ENCODE assay signal across 8 mouse cellular contexts in the genomic region with DNA sequence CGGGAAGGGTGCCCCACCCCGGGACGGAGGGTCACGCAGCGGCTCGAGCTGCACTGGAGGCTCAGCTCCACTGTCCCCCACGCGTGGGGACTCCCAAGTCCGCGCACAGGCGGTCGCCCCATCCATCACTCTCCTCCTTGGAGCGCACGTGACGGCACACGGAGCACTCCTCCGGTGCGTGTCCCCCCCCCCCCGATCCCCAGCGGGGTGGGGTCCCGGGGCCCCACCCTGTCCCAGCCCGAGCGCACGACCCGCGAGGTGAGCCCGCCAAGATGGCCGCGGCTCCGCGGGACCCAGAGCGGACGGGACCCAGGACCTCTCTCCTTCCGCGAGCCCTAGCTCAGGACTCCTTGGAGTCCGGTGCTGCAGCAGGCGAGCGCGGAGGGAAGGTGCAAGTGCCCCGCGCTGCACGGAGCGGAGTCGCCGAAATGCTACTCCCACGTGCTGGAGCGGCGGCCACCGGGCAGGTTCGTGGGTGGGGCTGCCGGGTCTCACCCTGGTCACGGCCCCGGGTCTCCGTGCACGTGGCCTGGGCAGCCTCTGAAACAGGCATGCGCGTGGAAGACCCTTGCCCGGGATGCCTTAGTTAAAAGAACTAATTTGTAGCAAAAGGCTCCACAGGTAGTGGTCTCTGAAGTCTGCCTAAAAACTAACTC. TPM values are rescaled to one million over a fixed set of nuclear protein-coding genes. Genes with fewer than 3 reads are reported as not detected.
DNase-seq lines count a peak whose midpoint lies in the region; ATAC-seq and TF ChIP-seq lines count a peak whose summit lies in the region.

No protein-coding gene starts in this region.

- peak overlapping the region; percentile 95 for H3K9ac ChIP-seq in ES-Bruce4 (ENCODE audit: low read depth, poor library complexity, severe bottlenecking)
- H3K9ac ChIP-seq in embryonic facial prominence, embryonic 15.5 days, result peak overlapping the region; percentile 69
- peak overlapping the region; percentile 93 for H3K9ac ChIP-seq in heart, postnatal 0 days (replicated peaks; ENCODE audit: low read depth, low read length)

- peak; percentile 60 for DNase-seq in adrenal gland, postnatal 25 days
- DNase-seq in heart, postnatal 0 days (ENCODE audit: low spot score), result no peak
- DNase-seq in kidney, postnatal 36 days, result peak; percentile 44 to 74
- peak; percentile 64 for DNase-seq in mesoderm, embryonic 11.5 days (ENCODE audit: low read depth, low spot score)
- DNase-seq in spleen, postnatal 10 days (ENCODE audit: low spot score in 2 of 2), result peak; percentile 69 to 71
- DNase-seq in layer of hippocampus, adult 18-20 months (ENCODE audit: low spot score in 2 of 2), result no peak

- no peak for TF ChIP-seq EP300 in ES-Bruce4 (IDR thresholded peaks at IDR 0.05; ENCODE audit: insufficient read depth, low read depth, low read length)
- 0 out of 2 replicates have a peak, but pooled peaks have one; percentile 12 for TF ChIP-seq EP300 in heart, postnatal 0 days (IDR thresholded peaks at IDR 0.05; ENCODE audit: low read depth)

- WGBS in embryonic facial prominence, embryonic 15.5 days, result under 1% methylated on average over 53 of the region's 58 CpGs
- WGBS in heart, postnatal 0 days, result under 1% methylated on average over 45 of the region's 58 CpGs

- H3K4me3 ChIP-seq in ES-Bruce4 (ENCODE audit: low read depth, low read length), result peak overlapping the region; percentile 98
- peak overlapping the region; percentile 80 for H3K4me3 ChIP-seq in embryonic facial prominence, embryonic 15.5 days (replicated peaks)
- H3K4me3 ChIP-seq in heart, postnatal 0 days (ENCODE audit: low read depth, low read length), result peak overlapping the region; percentile 87

- no peaks in the 10 kb centered on the region for H3K36me3 ChIP-seq in ES-Bruce4 (ENCODE audit: control insufficient read depth, insufficient read depth, low read length, poor library complexity, severe bottlenecking)
- H3K36me3 ChIP-seq in embryonic facial prominence, embryonic 15.5 days, result no peaks in the 10 kb centered on the region
- H3K36me3 ChIP-seq in heart, postnatal 0 days (replicated peaks; ENCODE audit: control insufficient read depth, insufficient read depth, low read length), result no peaks in the 10 kb centered on the region

- no peaks in the 10 kb centered on the region for H3K9me3 ChIP-seq in ES-Bruce4 (replicated peaks; ENCODE audit: control insufficient read depth, insufficient read depth, low read length, poor library complexity, severe bottlenecking)
- no peaks in the 10 kb centered on the region for H3K9me3 ChIP-seq in embryonic facial prominence, embryonic 15.5 days (replicated peaks)
- H3K9me3 ChIP-seq in heart, postnatal 0 days (replicated peaks; ENCODE audit: control insufficient read depth, low read length), result no peaks in the 10 kb centered on the region

- peak; percentile 67 for ATAC-seq in embryonic facial prominence, embryonic 15.5 days (ENCODE audit: insufficient number of reproducible peaks, low FRiP score, low TSS enrichment, low read depth)
- peak; percentile 66 for ATAC-seq in heart, postnatal 0 days (ENCODE audit: insufficient read depth, low read depth)

- peaks cover 2% of the 10 kb centered on the region for H3K4me1 ChIP-seq in ES-Bruce4 (ENCODE audit: control insufficient read depth, insufficient read depth, low read length)
- peaks cover 33% of the 10 kb centered on the region for H3K4me1 ChIP-seq in embryonic facial prominence, embryonic 15.5 days
- peaks cover 27% of the 10 kb centered on the region for H3K4me1 ChIP-seq in heart, postnatal 0 days (ENCODE audit: control insufficient read depth, insufficient read depth)

- peak overlapping the region; percentile 90 for H3K4me2 ChIP-seq in embryonic facial prominence, embryonic 15.5 days (replicated peaks)
- H3K4me2 ChIP-seq in heart, postnatal 0 days (ENCODE audit: low read depth, low read length), result peak overlapping the region; percentile 90

- peak overlapping the region; percentile 90 for H3K27ac ChIP-seq in ES-Bruce4 (ENCODE audit: insufficient read depth, low read length)
- peak overlapping the region; percentile 92 for H3K27ac ChIP-seq in embryonic facial prominence, embryonic 15.5 days (replicated peaks)
- peak overlapping the region; percentile 96 for H3K27ac ChIP-seq in heart, postnatal 0 days (ENCODE audit: low read depth)

- no peak for TF ChIP-seq POLR2A in ES-Bruce4 (IDR thresholded peaks at IDR 0.05; ENCODE audit: insufficient read depth, low read length)

- TF ChIP-seq CTCF in ES-Bruce4 (IDR thresholded peaks at IDR 0.05; ENCODE audit: low read depth, low read length), result no peak
- TF ChIP-seq CTCF in heart, postnatal 0 days (IDR thresholded peaks at IDR 0.05; ENCODE audit: low read depth), result no peak

- no peaks in the 10 kb centered on the region for H3K27me3 ChIP-seq in ES-Bruce4 (ENCODE audit: control insufficient read depth, insufficient read depth, low read length, poor library complexity, severe bottlenecking)
- peaks cover 16% of the 10 kb centered on the region for H3K27me3 ChIP-seq in embryonic facial prominence, embryonic 15.5 days
- no peaks in the 10 kb centered on the region for H3K27me3 ChIP-seq in heart, postnatal 0 days (ENCODE audit: control insufficient read depth, insufficient read depth, low read length)

RNA-seq across cellular contexts. Expression of a gene that starts 0.6 kb away (rescaled TPM):
- 163 and 168 TPM in 2 replicates for polyA plus RNA-seq in ES-Bruce4 (2011; ENCODE audit: insufficient read depth, insufficient read length, low read depth, missing spikeins)
- 17.9 and 29.0 TPM in 2 replicates for total RNA-seq in adrenal gland, postnatal 25 days (2021)
- polyA plus RNA-seq in embryonic facial prominence, embryonic 15.5 days (2015; fragmentation: Nextera tagmentation; extraction: Ambion mirVana), result 80.3 and 96.0 TPM in 2 replicates
- total RNA-seq in heart, postnatal 0 days (2014; rRNA removed; ENCODE audit: low replicate concordance), result 91.3 and 103 TPM in 2 replicates
- 126 and 141 TPM in 2 replicates for polyA plus RNA-seq in heart, postnatal 0 days (2015; fragmentation: Nextera tagmentation; extraction: Ambion mirVana)
- total RNA-seq in layer of hippocampus, adult 18-20 months (2021), result 10 to 100 TPM; 49.2 to 53.6 TPM

Comparison
In these comparisons a context has a peak if more than half of its experiments do, and no peak if none do; other contexts are left out.
1. DNase-seq: peak in adrenal gland, postnatal 25 days (single experiment), kidney, postnatal 36 days (2 of 2), mesoderm, embryonic 11.5 days (single experiment) and spleen, postnatal 10 days (2 of 2); none in heart, postnatal 0 days (single experiment) and layer of hippocampus, adult 18-20 months (0 of 2).
2. Peak in every context shown above with its lines, with median percentiles within 50 percentile points of each other: H3K27ac ChIP-seq, H3K4me3 ChIP-seq and H3K9ac ChIP-seq.